Mouse (Mus musculus) T-helper 2 cell (primary cell): ENCODE results near the gene Vnn3.

ENCODE experiments used
- in situ Hi-C: fragments of 300-600 bp; cut with MboI, MseI; formaldehyde crosslinking; loops from one replicate; pipeline ENCODE4 v1.15.1; 2025; ENCODE audit warnings: high pct_unique_total_duplicates

Vnn3 gene

GRCm38 (mm10) chr10:23851228-23851912, at the start of gene Vnn3:
TSS of gene Vnn3 (plus strand) at chr10:23851462.
- in situ Hi-C loops = no loop called here

GRCm38 (mm10) chr10:23802911-23803310, 48.4 kb upstream of the Vnn3 start:
- in situ Hi-C loops = loop anchor here (25.0 kb wide), 1 partner anchor 509 kb away; no protein-coding TSS in a partner anchor

DNA sequence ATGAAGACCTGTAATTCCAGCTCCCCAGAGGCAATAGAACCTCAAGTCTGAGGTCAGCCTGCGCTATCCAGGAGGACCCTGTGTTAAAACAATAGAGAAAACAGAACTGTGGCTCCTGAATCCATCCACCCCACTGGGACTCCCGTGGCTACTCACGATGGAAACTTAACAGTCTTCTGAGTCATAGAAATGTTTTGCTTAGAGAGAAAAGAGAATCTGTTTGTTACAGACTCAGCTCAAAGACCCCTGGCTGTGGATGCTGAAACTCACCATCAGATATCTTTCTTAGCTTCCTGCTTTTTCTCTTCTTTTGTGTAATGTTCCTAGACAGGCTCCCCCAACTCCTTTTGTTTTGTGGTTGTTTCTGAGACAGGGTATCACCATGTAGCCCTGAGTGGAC, 46.6 kb upstream of the Vnn3 start:
- in situ Hi-C loops = loop anchor here (25.0 kb wide), 1 partner anchor 508 kb away; no protein-coding TSS in a partner anchor

GRCm38 (mm10) chr10:23806201-23806600, 45.1 kb upstream of the Vnn3 start:
- in situ Hi-C loops = loop anchor here (25.0 kb wide), 1 partner anchor 506 kb away; no protein-coding TSS in a partner anchor

GRCm38 (mm10) chr10:23811635-23812437, 39.4 kb upstream of the Vnn3 start:
- in situ Hi-C loops = loop anchor here (10.0 to 25.0 kb wide), 2 partner anchors 313 to 500 kb away; no protein-coding TSS in a partner anchor

- in situ Hi-C loops = loop anchor here (10.0 to 25.0 kb wide), 2 partner anchors 312 to 500 kb away; no protein-coding TSS in a partner anchor
Measured at GRCm38 (mm10) chr10:23812438-23812759, 38.9 kb upstream of the Vnn3 start.

DNA sequence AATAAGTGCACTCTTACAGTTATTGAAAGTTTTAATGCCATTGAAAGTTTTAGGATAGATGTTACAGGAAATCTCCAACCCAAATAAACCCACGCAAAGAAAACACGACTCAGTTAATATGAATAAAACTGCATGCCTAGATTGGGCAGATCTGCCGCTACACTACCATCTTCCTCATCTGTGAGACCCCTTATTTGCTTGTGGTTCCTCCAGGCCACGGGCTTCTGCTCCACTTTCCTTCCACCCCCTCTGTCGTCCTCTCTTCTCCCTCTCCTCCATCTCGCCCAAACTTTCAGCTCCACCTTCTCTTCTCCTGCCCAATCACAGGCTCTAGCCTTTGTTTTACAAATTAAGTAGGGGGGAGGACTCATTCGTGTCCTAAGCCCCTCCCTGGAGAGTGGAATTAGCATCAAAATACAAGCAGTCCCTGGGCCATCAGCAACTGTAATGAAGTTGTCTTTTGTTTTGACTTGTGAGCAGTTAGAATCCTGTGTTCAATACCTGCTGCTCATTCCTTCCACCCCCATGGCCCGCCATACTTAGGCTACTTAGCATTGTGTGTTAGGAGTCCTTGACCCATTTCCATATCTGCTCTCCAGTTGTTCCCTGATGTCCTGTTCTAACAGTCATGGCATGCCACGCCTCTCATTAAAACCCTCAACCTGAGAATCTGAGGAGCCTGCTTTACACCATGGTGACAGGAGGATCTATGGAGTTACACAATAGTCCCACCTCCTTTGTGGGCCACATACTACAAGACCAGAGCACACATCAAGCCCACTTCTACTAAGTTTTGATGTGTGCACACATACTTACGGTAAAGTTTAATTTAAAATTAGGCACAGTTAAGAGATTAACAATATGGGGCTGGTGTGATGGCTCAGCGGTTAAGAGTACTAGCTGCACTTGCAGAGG, 38.2 kb upstream of the Vnn3 start:
- in situ Hi-C loops = loop anchor here (10.0 to 25.0 kb wide), 2 partner anchors 312 to 499 kb away; no protein-coding TSS in a partner anchor

GRCm38 (mm10) chr10:23815168-23815567, 36.1 kb upstream of the Vnn3 start:
- in situ Hi-C loops = loop anchor here (10.0 to 25.0 kb wide), 2 partner anchors 310 to 497 kb away; no protein-coding TSS in a partner anchor

GRCm38 (mm10) chr10:23816241-23816640, 35.0 kb upstream of the Vnn3 start:
- in situ Hi-C loops = loop anchor here (10.0 to 25.0 kb wide), 2 partner anchors 309 to 496 kb away; no protein-coding TSS in a partner anchor

DNA sequence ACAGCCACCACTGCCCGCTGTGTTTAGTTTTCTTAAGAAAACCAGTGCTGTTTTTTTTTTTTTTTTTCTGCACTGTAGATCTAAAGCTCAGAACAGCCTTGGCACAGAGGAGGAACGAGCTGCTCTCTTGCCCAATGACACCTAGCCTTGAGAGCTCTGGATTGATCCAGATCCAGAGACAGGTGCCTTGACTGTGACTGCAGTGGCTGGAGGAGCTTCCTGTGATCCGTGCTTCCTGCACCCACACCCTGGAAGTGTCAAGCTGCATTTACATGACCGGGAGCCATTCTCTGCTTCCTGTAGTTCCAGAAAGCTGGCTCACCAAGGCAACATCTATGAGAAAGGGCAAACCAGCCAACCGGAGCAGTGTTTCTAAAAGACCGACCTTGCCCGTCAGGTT, 24.7 kb upstream of the Vnn3 start:
- in situ Hi-C loops = no loop called here

GRCm38 (mm10) chr10:23836003-23836964, 15.0 kb upstream of the Vnn3 start:
- in situ Hi-C loops = loop anchor here (5.0 kb wide), 1 partner anchor 79 kb away; no protein-coding TSS in a partner anchor

DNA sequence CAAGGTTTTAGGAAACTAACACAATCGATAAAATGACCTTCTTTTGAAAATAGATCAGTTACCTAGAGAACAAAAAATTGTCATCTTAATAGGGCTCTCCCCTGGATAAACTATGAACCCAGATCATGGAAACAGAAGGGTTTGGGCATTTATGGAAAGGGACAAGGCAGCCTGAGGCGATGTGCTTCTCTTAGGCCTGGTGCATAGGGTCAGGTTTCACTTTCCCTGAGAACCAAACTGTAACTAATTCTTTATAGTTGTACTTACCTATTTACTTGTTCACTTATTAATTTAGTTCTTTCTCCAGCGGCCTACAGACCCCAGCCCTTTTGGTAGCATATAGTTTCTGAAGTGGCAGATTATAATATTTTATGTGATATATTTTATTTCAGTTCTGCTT, 14.1 kb upstream of the Vnn3 start:
- in situ Hi-C loops = loop anchor here (5.0 kb wide), 1 partner anchor 80 kb away; no protein-coding TSS in a partner anchor

DNA sequence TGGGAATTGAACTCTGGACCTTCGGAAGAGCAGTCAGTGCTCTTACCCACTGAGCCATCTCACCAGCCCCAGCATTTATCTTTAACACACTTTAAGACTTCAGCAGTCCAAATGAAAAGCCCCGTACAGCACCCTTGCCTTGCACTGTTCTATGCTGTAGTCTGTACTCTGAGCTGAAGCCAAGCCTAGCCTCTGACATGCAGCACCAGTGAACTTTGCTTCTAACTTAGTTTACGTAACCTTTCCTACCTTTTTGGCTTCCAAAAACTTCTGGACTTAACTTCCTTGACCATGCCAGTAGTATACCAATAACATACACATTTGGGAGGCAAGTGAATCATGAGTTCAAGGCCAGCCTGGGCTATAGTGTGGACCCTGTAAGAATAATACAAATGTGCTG, 12.4 kb upstream of the Vnn3 start:
- in situ Hi-C loops = loop anchor here (5.0 kb wide), 1 partner anchor 82 kb away; no protein-coding TSS in a partner anchor

DNA sequence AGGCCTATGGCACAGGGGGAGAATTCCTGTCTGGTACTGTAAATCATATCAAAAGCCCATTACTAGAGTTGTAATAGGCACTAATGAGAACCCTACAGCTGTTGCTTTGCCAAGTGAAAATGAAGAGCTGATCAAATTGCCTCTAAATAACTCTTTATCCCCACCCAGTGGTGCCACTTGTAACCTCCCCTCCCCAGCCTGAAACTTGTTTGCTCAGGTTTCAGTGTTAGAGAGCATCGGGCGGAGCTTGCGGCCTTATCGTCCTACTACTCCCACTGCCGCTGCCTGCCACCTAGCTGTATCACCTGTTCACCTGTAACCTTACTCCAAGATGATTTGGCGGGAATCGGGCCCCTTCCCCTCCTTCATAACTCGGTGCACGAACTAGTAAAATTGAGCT, 11.9 kb upstream of the Vnn3 start:
- in situ Hi-C loops = loop anchor here (5.0 kb wide), 1 partner anchor 82 kb away; no protein-coding TSS in a partner anchor

- in situ Hi-C loops = no loop called here
Measured at GRCm38 (mm10) chr10:23840496-23840895, 10.8 kb upstream of the Vnn3 start.

DNA sequence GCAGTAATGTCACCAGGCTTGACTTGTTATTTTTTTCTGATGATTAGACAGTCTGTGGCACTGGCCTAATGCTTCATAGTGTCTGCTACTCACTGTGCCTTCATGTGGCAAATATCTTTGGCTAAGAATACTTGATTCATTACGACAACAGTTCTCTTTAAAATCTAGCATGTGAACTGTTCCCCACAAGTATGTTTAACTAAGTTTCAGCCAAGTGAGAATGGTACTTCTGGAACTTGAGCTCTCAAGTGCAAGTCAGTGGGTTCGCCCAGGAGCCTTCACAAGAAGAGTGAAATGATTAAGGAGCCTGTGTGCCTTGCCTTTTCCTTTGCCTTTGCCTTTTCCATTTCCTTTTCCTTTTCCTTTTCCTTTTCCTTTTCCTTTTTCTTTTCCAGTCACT, 834 bp downstream of the Vnn3 start:
- in situ Hi-C loops = no loop called here

- in situ Hi-C loops = no loop called here
Measured at GRCm38 (mm10) chr10:23864362-23865312, 13.4 kb downstream of the Vnn3 start.

- in situ Hi-C loops = no loop called here
Measured at GRCm38 (mm10) chr10:23880695-23881094, 29.4 kb downstream of the Vnn3 start.

DNA sequence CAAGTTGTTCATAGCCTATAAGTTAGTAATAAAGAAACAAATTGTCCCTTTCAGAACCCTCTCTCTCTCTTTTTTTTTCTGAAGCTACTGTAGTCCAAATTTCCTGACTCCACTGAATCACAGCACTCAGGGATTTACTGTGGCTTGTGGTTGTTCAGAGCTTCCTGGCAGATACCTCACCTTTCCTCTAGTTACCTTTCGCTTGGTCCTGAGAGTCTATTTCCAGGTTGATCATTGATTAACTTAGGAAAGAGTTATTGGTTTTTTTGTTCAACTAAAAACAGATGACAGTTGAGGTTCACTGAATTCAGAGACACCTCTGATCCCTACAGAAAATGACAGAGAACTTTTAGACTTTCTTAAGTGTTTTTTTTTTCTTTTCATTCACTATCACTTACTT, 33.6 kb downstream of the Vnn3 start:
- in situ Hi-C loops = no loop called here
